Mouse (Mus musculus): ENCODE measurements around the gene Gsg1l2. TPM values are rescaled to one million over a fixed set of nuclear protein-coding genes. Genes with fewer than 3 reads are reported as not detected.

Gene Gsg1l2
- polyA plus RNA-seq, 1 experiment: not detected

DNA sequence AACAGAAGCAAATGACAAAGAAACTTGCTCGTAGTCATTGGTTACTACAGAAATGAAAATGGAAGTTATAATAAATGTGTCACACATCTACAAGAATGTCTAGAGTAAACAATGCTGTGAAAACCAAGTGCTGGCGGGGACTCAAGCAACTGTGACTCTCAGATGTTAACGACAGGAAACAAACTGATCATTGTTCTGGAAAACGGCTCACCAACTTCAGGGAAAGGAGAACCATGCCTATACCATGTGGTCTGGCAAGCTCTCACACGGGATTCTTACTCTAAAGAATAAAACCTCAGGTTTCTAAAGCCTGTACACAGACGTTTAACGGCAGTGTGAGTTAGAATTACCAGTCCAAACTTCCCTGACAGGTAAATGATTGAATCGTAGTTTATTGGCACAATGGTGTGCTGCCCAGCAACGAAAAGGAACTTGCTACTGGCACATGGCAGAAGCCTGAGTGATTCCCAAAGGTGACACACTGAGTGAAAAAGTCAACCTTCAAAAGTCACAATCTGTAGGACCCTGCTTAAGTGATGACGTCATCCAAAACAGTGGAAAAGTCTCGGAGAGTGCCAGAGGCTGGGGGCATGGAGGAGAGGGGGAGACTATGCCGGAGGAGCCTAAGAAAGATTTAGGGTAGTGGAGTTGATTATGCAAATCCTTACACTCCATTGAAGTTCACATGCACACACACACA lies 54.1 kb downstream of the Gsg1l2 start:
- H3K4me1 ChIP-seq (replicated peaks; ENCODE audit: control insufficient read depth, insufficient read depth, low read length): no peaks in the 10 kb centered on the region
- no peak for DNase-seq
- no peaks in the 10 kb centered on the region for H3K36me3 ChIP-seq (ENCODE audit: control insufficient read depth, insufficient read depth, low read length)
- no peak for TF ChIP-seq POLR2A (IDR thresholded peaks at IDR 0.05; ENCODE audit: control insufficient read depth, extremely low read depth, insufficient read depth, low read length, poor library complexity)
- no peak for TF ChIP-seq CTCF (IDR thresholded peaks at IDR 0.05; ENCODE audit: borderline replicate concordance, control insufficient read depth, extremely low read depth, insufficient read depth, low read length, poor library complexity)
- H3K4me3 ChIP-seq (ENCODE audit: control insufficient read depth, insufficient read depth, low read length): no peak overlapping the region
- H3K27ac ChIP-seq (ENCODE audit: control insufficient read depth, insufficient read depth, low read length): no peak overlapping the region
- H3K27me3 ChIP-seq (ENCODE audit: control insufficient read depth, insufficient read depth, low read length): no peaks in the 10 kb centered on the region
- 45% methylated on average over 12 of the region's 12 CpGs for WGBS

DNA sequence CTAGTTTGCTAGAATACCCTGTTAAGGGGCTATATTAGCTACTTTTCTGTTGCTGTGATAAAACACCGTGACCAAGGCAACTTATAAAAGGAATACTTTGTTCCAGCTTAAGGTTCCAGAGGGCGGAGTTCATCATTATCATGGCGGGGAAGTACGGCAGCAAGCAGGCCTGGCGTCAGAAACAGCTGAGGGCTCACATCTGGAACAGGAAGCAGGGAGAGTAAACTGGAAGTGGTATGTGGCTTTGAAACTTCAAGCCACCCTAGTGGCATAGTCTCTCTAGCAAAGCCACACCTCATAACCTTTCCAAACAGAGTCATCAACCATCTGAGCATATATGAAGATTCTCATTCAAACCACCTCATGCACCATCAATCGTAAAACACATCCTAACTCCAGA lies 55.1 kb downstream of the Gsg1l2 start:
- Histone ChIP-seq H3K36me3 (ENCODE audit: control insufficient read depth, insufficient read depth, low read length) (no peaks in the 10 kb centered on the region), H3K27me3 (ENCODE audit: control insufficient read depth, insufficient read depth, low read length) (no peaks in the 10 kb centered on the region), H3K27ac (ENCODE audit: control insufficient read depth, insufficient read depth, low read length) (no peak overlapping the region), H3K4me1 (replicated peaks; ENCODE audit: control insufficient read depth, insufficient read depth, low read length) (no peaks in the 10 kb centered on the region), H3K4me3 (ENCODE audit: control insufficient read depth, insufficient read depth, low read length) (no peak overlapping the region)
- TF ChIP-seq CTCF (IDR thresholded peaks at IDR 0.05; ENCODE audit: borderline replicate concordance, control insufficient read depth, extremely low read depth, insufficient read depth, low read length, poor library complexity) (no peak), POLR2A (IDR thresholded peaks at IDR 0.05; ENCODE audit: control insufficient read depth, extremely low read depth, insufficient read depth, low read length, poor library complexity) (no peak)
- WGBS: 67% methylated on average over 6 of the region's 6 CpGs
- DNase-seq: no peak

DNA sequence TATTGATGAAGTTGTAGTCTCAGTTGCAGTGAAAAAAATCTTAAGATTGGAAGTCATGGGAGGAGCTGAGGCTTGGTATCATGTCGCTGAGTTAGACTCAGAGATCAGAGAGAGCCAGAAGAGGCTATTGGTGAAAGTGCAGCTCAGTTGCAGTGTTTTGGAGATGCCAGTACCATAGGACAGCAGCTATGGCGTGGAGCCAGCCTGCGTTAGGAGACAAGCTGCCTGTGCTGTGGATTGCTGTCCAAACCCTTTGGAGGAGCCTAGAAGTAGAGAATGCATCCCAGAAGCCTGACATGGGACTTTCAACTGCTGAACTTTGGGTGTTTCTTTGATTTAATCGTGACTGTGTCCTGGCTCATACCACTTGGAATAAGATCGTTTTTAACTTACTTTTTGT lies 57.4 kb downstream of the Gsg1l2 start:
- Histone ChIP-seq H3K36me3 (ENCODE audit: control insufficient read depth, insufficient read depth, low read length) (no peaks in the 10 kb centered on the region), H3K27ac (ENCODE audit: control insufficient read depth, insufficient read depth, low read length) (no peak overlapping the region), H3K4me3 (ENCODE audit: control insufficient read depth, insufficient read depth, low read length) (no peak overlapping the region), H3K27me3 (ENCODE audit: control insufficient read depth, insufficient read depth, low read length) (no peaks in the 10 kb centered on the region), H3K4me1 (replicated peaks; ENCODE audit: control insufficient read depth, insufficient read depth, low read length) (no peaks in the 10 kb centered on the region)
- TF ChIP-seq POLR2A (IDR thresholded peaks at IDR 0.05; ENCODE audit: control insufficient read depth, extremely low read depth, insufficient read depth, low read length, poor library complexity) (no peak), CTCF (IDR thresholded peaks at IDR 0.05; ENCODE audit: borderline replicate concordance, control insufficient read depth, extremely low read depth, insufficient read depth, low read length, poor library complexity) (no peak)
- DNase-seq: no peak
- WGBS: 87% methylated on average over 5 of the region's 5 CpGs

DNA sequence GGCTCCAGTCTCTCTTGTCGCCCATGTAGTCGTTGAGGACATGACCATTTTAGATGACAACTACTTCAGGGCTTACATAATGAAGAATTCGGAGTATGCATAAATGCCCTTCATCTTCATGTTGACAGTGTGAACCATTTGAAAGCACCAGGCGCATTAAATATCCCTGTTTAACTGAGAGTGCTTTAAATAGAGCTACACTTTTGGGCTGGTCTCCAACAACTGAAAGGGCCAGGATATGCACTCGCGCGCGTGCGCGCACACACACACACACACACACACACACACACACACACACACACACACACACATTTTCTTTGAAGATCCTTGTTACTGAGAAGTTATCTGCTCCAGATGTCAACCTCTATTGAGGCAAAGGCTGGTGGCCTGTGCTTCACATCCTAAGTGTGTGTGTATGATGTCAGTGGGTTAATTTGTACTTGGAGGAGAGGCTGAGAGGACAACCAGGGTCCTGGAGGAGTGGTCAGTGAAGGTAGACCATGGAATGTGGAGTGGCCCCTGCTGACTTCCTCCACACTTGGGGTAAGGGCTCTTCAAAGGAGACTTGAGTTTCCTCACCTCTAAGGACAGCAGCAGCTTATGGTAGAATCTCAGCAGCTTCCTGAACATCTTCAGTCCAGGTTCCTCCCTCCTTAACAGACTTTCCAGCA lies 61.1 kb downstream of the Gsg1l2 start:
- 93% methylated on average over 10 of the region's 10 CpGs for WGBS
- Histone ChIP-seq H3K27me3 (ENCODE audit: control insufficient read depth, insufficient read depth, low read length) (no peaks in the 10 kb centered on the region), H3K27ac (ENCODE audit: control insufficient read depth, insufficient read depth, low read length) (no peak overlapping the region), H3K4me3 (ENCODE audit: control insufficient read depth, insufficient read depth, low read length) (no peak overlapping the region), H3K4me1 (replicated peaks; ENCODE audit: control insufficient read depth, insufficient read depth, low read length) (no peaks in the 10 kb centered on the region), H3K36me3 (ENCODE audit: control insufficient read depth, insufficient read depth, low read length) (no peaks in the 10 kb centered on the region)
- DNase-seq: no peak
- TF ChIP-seq CTCF (IDR thresholded peaks at IDR 0.05; ENCODE audit: borderline replicate concordance, control insufficient read depth, extremely low read depth, insufficient read depth, low read length, poor library complexity) (no peak), POLR2A (IDR thresholded peaks at IDR 0.05; ENCODE audit: control insufficient read depth, extremely low read depth, insufficient read depth, low read length, poor library complexity) (no peak)

Other genes starting within 250 kb of the Gsg1l2 start
- 0.29 and 0.38 TPM in 2 replicates for gene Rcvrn, start 79.3 kb upstream of the Gsg1l2 start, polyA plus RNA-seq (2012; rRNA removed)
- gene Glp2r, start 3.5 kb upstream of the Gsg1l2 start, polyA plus RNA-seq (2012; rRNA removed): 0.04 TPM in 1 of 2 replicates, not detected in the other
- 0.73 and 8.7 TPM in 2 replicates for gene Dhrs7c, start 23.6 kb downstream of the Gsg1l2 start, polyA plus RNA-seq (2012; rRNA removed)
- 0.28 and 0.36 TPM in 2 replicates for gene Usp43, start 147.5 kb downstream of the Gsg1l2 start, polyA plus RNA-seq (2012; rRNA removed)
- 0.19 and 0.20 TPM in 2 replicates for gene Cfap52, start 191.0 kb downstream of the Gsg1l2 start, polyA plus RNA-seq (2012; rRNA removed)
- gene Stx8, start 191.6 kb downstream of the Gsg1l2 start, polyA plus RNA-seq (2012; rRNA removed): 6.4 and 8.2 TPM in 2 replicates

All from thymus, adult 2 months (tissue).